Mouse (Mus musculus) regulatory T cell (primary cell): Measurements from ENCODE around the gene Slc27a1.
"Not testable (repeated sequence)": the region's sequence is repeated elsewhere in the genome, so short reads cannot be mapped to it uniquely, and the experiment has no call there.

ENCODE experiments used
- in situ Hi-C: fragments of 300-600 bp; cut with MboI, MseI; formaldehyde crosslinking; loops from one replicate; pipeline ENCODE4 v1.15.1; 2025; ENCODE audit warnings: high pct_unique_total_duplicates

Gene Slc27a1

GRCm38 (mm10) chr8:71568387-71568937 lies at the start of gene Slc27a1:
Slc27a1 (plus strand) TSS chr8:71568882.
- in situ Hi-C loops, result loop anchor here (5.0 kb wide), 1 partner anchor 89 kb away; no protein-coding TSS in a partner anchor

- in situ Hi-C loops, result not testable (repeated sequence)
These were observed 49.5 kb upstream of the Slc27a1 start for GRCm38 (mm10) chr8:71519037-71519825.

GRCm38 (mm10) chr8:71521634-71522033 lies 47.0 kb upstream of the Slc27a1 start:
- in situ Hi-C loops, result loop anchor here (5.0 kb wide), 1 partner anchor 74 kb away; no protein-coding TSS in a partner anchor

DNA sequence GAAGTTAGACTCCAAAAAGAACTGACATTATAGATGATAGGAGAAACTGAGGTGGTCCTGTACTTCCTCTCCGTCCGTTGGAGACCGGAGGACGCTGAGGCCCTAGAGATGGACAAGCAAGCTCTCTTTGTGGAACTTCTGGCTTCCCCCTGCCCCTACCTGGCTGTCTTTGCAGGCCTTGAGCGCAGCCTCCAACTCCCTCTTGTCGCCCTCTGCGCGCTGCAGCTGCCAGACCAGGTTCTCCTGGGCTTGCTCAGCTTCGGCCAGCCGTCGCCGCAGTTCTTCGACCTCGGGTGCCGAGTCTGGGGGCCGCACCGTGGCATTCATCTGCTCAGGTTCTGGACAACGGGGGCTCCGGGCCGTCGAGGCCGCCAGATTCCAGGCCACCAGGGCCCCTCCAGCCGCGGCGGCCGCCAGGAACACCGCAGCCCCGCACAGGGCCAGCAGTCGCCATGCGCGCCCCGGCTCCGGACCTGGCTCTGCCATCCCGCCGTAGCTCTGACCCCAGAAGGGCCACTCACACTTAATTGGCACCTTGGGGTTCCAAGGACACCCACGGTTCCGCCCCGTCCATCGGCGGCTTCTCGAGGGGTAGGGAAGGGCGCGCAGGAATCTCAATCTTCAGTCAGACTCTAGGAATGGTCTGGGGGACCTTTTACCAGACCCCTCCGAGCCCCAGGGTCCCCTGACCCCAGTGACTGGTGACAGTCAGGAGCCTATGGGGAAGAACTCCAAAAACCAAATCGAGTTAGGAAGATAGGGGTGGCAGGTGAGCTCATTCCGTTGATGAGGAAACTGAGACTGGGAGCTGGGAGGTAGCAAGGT lies 43.2 kb upstream of the Slc27a1 start, which contains the start of gene Ccdc194:
TSS of gene Ccdc194 (minus strand) at position 486 of the 825 bp plus-strand sequence.
- in situ Hi-C loops, result no loop called here

DNA sequence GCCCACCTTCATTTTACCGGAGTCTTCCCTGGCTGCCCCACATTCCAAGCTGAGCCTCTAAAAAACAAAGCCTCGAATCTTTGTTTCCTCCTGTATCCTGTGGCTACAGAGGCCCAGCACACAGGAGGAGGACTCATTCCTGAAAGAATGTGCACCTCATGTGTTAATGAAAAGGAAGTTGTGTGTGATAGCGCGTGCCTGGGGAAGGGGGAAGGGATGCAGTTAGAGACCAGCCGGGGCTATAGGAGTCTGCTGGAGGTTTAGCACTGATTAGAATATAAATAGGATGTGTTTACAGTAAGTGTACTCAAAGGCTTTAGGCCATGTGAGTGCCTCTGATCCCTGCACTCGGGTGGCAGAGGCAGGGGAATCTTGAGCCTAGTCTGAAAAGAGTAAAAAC lies 42.4 kb upstream of the Slc27a1 start:
- in situ Hi-C loops, result no loop called here

DNA sequence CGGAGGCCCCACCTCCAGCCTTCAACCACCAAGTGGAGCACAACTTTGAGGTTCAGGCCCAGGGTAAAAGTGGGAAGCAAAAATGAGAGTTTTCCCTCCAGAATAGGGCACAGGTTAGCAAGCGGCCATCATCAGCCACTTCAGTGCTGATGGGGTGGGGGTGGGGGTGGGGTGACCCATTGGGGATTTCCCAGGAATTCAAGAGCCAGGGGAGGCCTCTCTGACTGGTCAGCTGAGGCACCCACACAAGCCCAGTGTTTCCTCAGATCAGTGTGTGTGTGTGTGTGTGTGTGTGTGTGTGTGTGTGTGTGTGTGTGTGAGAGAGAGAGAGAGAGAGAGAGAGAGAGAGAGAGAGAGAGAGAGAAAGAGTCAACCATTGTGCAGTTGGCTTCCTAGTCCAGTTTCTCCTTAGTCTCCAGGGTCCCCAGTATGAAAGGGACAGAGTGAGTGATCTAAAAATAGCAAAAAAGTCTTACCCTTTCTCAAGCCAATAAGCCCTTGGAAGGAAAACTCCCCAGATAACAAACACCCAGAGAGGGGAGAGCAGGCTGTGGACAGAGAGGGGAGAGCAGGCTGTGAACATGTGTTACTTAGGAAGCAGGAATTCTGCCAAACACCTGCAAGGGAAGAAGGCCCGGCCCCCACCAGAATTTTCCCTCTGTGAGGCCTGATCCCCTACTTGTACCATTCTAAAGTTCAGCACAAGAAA lies 41.4 kb upstream of the Slc27a1 start:
- in situ Hi-C loops, result no loop called here

DNA sequence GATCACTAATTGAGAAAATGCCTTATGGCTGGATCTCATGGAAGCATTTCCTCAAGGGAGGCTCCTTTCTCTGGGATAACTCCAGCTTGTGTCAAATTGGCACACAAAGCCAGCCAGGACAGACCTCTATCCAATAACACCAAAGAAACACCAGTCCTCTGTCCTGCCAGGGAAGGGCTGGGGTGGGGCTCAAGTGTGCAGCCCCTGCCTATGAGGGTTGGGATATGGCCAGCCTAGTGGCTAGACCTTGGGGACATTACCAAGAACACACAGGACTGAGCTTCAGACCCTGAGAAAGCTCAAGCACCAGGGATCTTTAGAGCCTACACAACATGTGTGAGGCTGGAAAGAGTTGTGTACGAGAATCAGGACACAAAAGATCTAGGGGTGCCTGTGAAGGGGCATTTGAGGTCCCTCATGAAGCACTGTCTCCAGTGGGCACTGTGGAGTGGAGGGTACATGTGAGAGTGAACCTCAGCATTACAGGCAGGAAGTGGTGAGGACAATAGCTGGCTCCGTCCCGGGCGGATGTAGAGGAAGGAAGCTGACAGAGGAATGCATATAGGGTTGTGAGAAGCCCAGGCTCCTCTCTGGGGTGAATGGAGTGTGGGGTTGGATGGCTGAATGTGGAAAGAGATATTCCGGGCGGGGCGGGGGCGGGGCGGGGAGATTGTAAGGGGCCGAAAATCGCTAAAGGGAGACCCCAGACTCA lies 40.2 kb upstream of the Slc27a1 start:
- in situ Hi-C loops, result no loop called here

GRCm38 (mm10) chr8:71530735-71531467 lies 37.8 kb upstream of the Slc27a1 start:
- in situ Hi-C loops, result not testable (repeated sequence)

GRCm38 (mm10) chr8:71534263-71534810 lies 34.3 kb upstream of the Slc27a1 start:
- in situ Hi-C loops, result no loop called here

- in situ Hi-C loops, result no loop called here
These were observed 33.0 kb upstream of the Slc27a1 start for GRCm38 (mm10) chr8:71535663-71536062.

DNA sequence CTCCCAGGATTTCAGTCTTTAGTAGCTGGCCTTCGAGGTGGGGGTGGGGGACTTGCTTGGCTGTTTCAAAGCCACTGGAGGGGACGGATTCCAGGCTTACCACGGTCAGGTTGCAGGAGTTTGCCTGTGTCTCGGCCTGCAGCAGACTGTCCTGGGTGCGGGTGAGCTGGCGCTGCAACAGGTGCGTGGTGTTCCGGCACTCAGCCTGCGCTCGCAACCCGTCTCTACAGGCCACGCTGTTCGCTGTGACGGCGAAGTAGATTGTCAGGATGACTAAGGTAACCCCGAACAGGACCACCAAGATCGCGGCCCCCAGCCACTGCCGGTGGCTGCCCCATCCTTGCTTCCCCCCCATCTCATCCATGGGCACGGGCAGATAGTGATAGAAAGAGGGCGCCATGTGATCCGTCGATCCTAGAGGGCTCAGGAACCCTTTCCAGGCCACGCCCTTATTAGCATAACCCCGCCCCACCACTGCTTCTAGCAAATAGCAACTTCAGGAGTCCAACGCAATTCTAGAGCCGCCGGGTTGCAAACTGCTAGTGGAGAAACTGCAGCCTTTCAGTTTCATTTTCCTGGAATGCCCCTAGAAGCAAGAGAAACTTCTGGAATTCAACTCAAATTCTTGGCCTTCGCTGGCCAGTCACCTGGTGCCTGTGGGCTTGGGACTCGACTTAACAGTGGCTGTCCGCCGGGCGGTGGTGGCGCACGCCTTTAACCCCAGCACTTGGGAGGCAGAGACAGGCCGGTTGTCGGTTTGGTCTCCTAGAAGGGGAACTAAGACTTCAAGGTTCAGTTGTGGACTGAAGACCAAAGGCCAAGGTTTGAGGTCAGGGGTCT lies 31.4 kb upstream of the Slc27a1 start, which contains the start of gene Bst2:
TSS of gene Bst2 (minus strand) at position 429 of the 840 bp plus-strand sequence.
- in situ Hi-C loops, result no loop called here

DNA sequence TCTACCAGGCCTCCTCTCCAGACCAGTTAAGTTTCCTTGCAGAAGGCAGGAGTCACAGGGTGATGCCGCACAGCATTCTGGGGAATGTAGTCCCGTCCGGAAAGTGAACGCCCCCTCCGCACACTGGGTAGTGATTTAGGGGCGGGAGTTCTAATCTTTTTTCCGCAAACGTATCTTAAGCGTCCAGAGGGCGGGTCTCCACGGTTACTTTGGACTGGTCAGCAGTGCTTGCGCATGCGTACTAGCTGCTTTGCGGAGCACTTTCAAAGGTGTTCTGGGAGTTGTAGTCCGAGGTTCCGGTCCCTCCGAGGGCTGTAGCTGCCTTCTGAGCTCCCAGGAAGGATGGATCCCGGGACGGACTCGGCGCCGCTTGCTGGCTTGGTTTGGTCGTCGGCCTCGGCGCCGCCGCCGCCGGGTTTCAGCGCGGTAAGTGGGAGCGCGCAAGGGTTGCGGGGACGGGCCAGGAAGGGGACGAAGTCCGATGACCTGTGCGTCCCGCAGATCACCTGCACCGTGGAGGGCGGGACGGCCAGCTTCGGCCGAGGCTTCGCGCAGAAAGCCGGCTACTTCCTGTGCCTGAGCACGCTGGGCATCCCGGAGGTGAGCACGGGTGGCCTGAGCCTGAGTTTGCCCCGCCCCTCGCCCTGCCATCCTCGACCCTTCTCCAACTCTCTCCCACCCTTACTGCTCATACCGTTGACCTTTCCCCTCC lies 25.9 kb upstream of the Slc27a1 start, which contains the start of gene Mvb12a:
TSS of gene Mvb12a (plus strand) at position 291 of the 712 bp plus-strand sequence.
- in situ Hi-C loops, result no loop called here

GRCm38 (mm10) chr8:71543755-71544154 lies 24.9 kb upstream of the Slc27a1 start:
- in situ Hi-C loops, result no loop called here

- in situ Hi-C loops, result no loop called here
These were observed 23.6 kb upstream of the Slc27a1 start for GRCm38 (mm10) chr8:71545053-71545452.

DNA sequence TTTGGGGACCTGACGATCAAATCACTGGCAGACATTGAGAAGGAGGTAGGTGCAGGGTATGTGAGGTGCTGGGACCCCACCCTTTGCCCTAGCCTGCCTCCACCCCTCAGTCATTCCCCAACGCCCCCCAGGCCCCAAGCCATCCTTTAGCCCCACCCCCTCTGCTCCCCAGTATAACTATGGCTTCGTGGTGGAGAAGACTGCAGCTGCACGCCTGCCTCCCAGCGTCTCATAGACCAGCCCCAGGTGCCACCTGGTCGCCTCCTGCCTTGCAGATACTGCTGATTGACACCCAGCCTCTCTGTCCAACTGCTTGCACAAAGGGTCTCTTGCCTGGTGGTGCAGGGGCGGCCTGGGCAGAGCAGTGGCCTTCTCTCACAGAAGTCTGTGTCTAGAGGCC lies 21.1 kb upstream of the Slc27a1 start:
- in situ Hi-C loops, result no loop called here

- in situ Hi-C loops, result no loop called here
These were observed 17.9 kb upstream of the Slc27a1 start for GRCm38 (mm10) chr8:71550754-71551153.

GRCm38 (mm10) chr8:71552770-71553169 lies 15.9 kb upstream of the Slc27a1 start:
- in situ Hi-C loops, result no loop called here

DNA sequence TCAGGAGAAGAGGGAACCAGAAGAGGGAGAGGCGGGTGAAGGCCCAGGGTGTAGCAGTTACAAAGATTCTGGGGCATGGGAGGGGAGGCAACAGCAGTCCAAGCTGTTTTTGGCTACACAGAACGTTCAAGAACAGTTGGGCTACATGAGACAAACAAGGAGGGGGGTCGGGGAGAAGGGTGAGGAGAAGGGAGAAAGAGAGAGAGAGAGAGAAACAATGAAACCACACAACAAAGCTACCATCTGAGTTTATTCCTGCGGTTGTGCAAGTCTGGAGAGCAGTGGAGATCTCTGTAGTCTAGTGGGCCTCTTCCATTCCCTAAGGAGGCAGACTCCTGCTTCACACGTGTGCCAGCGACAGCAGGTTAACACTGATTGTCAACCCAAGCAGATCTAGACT lies 14.7 kb upstream of the Slc27a1 start:
- in situ Hi-C loops, result no loop called here
